Mouse (Mus musculus) lung, adult 18-20 months (tissue): ENCODE results near the gene Gm13697.

Experiments used
- DNase-seq, 2 experiments: peaks; one replicate each; pipeline ENCODE4 v3.0.0; 2022; ENCODE audit warnings: mixed read lengths in 2 of 2

Gene Gm13697

DNA sequence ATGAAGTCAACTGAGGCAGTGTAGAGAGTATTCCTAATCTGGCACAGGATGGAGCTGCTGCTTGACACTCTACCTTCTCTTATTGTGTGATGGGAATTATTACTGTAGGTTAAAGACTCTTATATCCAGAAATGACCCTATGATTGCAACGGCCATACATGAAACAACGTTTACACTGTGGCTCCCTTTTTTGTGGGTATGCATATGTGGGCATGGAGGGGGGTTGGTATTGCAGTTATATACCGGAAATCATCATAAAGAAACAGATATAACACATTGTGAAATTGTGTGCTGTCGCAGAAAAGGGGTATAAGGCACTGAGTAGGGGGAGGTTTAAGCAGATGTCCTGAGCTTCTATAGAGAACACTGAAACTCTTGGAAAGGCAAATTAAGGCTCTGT, 51.5 kb downstream of the Gm13697 start:
- no peak for DNase-seq
